Mouse (Mus musculus): Measurements from ENCODE around the gene Ppy.

GRCm38 (mm10) chr11:102051541-102051940 is 49.6 kb downstream of the Ppy start:
- TF ChIP-seq CTCF (IDR thresholded peaks at IDR 0.05; ENCODE audit: insufficient read depth, low read depth, low read length) (no peak), POLR2A (IDR thresholded peaks at IDR 0.05; ENCODE audit: insufficient read depth, low read depth, low read length) (no peak)
